Mouse (Mus musculus) forebrain, embryonic 12.5 days (tissue): ENCODE measurements around the gene Sytl2. TPM values are rescaled to one million over a fixed set of nuclear protein-coding genes. Genes with fewer than 3 reads are reported as not detected.
A peak's percentile ranks its signal among the peaks of the same experiment; 100 is the strongest.

Experiments used
- ATAC-seq: fragments of 200-750 bp; cut with Nextera tagmentation; 2 replicates; pipeline ENCODE4 v1.8.0; 2017; ENCODE audit warnings: moderate TSS enrichment; ENCODE audit not compliant: low FRiP score
- H3K27ac ChIP-seq: fragments of 300-500 bp; sonication (generic); 2 replicates; pipeline ENCODE4 v1.5.1; 2016; ENCODE audit warnings: mild to moderate bottlenecking
- H3K27me3 ChIP-seq: fragments of 300-500 bp; sonication (generic); 2 replicates; pipeline ENCODE4 v1.6.1; 2016; ENCODE audit warnings: mild to moderate bottlenecking
- H3K36me3 ChIP-seq: fragments of 300-500 bp; sonication (generic); replicated peaks from 2 replicates; pipeline ENCODE4 v1.6.1; 2016; ENCODE audit warnings: mild to moderate bottlenecking
- H3K4me1 ChIP-seq: fragments of 300-500 bp; sonication (generic); 2 replicates; pipeline ENCODE4 v1.6.1; 2016
- H3K4me2 ChIP-seq: fragments of 300-500 bp; sonication (generic); 2 replicates; pipeline ENCODE4 v1.6.1; 2016; ENCODE audit warnings: mild to moderate bottlenecking, moderate library complexity
- H3K4me3 ChIP-seq: fragments of 300-500 bp; sonication (generic); replicated peaks from 2 replicates; pipeline ENCODE4 v1.5.1; 2016; ENCODE audit warnings: mild to moderate bottlenecking
- H3K9ac ChIP-seq: fragments of 300-500 bp; sonication (generic); 2 replicates; pipeline ENCODE4 v1.6.1; 2016; ENCODE audit warnings: mild to moderate bottlenecking
- H3K9me3 ChIP-seq: fragments of 300-500 bp; sonication (generic); 2 replicates; pipeline ENCODE4 v1.6.1; 2016
- WGBS: fragments of 180-500 bp; shearing (Covaris S2); methylation state at CpG from one replicate; pipeline ENCODE4 v1.1.7; 2016; 5-methylcytosine and 5-hydroxymethylcytosine counted together
- polyA plus RNA-seq: library from polyadenylated mRNA; unstranded; fragments of >200 nt; fragmentation: Nextera tagmentation; extraction: Ambion mirVana; gene quantifications from 2 replicates; pipeline ENCODE4 v1.2.1, GENCODE M21; 2016

Gene Sytl2
- polyA plus RNA-seq, 1 experiment from 2014 or later, result 1.0 TPM

DNA sequence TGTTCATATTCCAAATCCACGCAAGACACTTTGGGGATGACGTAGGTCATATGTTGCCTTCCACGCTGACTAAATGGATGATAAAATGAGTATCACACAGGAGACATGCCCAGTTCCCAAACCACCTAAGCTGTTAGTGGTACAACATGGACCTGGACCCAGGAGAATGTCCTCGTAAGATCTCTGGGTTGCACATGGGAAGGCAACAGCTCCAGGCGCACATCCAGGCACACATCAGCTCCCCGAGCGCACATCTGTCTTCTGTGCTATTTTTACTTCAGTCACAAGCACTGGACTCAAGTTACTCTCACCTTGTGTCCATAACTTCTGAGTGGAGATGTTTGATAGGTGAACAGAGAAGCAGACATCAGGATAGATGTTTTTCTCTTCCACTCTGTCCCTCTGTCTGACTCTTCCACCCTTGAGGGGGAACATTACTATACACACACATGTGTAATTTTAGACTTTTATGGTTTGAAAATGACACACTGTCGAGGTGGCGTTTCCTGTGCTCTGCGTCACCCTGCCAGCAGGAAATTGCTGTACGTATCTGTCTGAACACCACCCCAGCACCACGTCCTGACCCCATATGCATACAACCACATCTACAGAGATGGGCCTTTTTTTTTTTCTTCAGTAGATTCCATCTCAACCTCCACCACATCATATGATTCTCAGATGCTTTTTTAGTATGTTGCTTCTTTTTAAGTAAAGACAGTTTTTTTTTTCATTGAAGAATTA is 51.6 kb downstream of the Sytl2 start:
- Histone ChIP-seq H3K27ac (no peak overlapping the region), H3K4me3 (no peak overlapping the region), H3K9me3 (no peaks in the 10 kb centered on the region), H3K4me2 (no peak overlapping the region), H3K4me1 (no peaks in the 10 kb centered on the region), H3K36me3 (no peaks in the 10 kb centered on the region), H3K27me3 (no peaks in the 10 kb centered on the region), H3K9ac (no peak overlapping the region)
- ATAC-seq, result no peak
- 94% methylated on average over 12 of the region's 12 CpGs for WGBS

DNA sequence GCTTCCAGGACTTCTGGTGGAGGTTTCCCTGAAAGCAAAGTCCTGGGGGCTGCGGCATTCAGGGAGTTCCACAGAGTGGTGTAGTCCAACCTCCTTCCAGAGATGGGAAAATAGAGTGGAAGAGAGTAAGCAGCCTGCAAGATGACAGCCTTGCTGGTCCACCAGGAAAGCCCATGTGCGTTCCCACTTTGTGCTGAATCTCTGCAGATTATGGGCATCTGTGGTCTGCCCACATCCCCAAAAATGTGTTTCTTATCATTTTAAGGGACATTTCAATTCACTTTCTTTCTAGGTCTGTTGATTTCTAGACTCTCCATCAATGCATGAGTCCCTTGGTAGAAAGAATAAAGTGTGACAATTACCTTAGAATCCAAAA is 52.2 kb downstream of the Sytl2 start:
- Histone ChIP-seq H3K36me3 (no peaks in the 10 kb centered on the region), H3K9me3 (no peaks in the 10 kb centered on the region), H3K27me3 (no peaks in the 10 kb centered on the region), H3K9ac (no peak overlapping the region), H3K27ac (no peak overlapping the region), H3K4me1 (no peaks in the 10 kb centered on the region), H3K4me2 (no peak overlapping the region), H3K4me3 (no peak overlapping the region)
- ATAC-seq, result no peak
- WGBS, result 93% methylated on average over 2 of the region's 2 CpGs

DNA sequence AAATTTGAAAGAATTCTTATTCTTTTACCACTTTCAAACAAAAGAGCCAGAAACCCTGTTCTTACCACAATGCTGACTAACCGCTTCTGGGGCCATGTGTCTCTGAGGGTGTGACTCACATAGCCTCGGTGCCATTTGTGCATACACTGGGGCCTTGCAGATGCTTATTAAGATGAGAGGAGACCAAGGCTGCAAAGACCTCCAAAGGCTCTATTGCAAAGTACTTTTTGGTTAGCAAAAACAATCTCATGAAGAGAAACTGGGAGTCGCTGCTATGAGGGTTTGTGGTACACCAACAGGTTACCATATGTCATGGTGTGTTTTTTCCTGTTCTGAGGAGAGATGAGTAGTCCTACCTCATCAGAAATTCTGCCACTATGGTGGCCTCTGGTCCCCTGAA is 53.4 kb downstream of the Sytl2 start:
- Histone ChIP-seq H3K9me3 (no peaks in the 10 kb centered on the region), H3K27me3 (no peaks in the 10 kb centered on the region), H3K27ac (no peak overlapping the region), H3K9ac (no peak overlapping the region), H3K4me1 (no peaks in the 10 kb centered on the region), H3K4me2 (no peak overlapping the region), H3K4me3 (no peak overlapping the region), H3K36me3 (no peaks in the 10 kb centered on the region)
- no peak for ATAC-seq
- whole genome bisulfite sequencing, result 86% methylated on average over 3 of the region's 3 CpGs

DNA sequence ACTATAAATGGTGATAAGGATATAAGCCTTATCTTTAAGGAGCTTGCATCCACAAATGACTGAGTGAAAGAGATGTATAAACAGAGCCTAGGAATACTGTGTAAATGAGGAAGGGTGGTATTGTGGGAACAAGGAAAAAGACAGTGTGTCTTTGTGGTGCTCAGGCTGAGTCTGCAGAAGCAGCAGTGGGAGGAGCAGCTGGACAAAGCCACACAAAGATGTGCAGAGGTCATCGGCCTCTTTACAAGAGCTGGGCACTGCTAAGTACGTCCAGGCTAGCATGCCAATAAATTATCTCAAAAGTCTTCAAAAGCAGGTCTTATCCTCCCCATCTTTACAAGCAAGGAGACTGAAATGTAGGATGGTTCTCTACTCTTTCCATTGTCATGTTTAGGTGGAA is 53.9 kb downstream of the Sytl2 start:
- Histone ChIP-seq H3K27ac (no peak overlapping the region), H3K4me3 (no peak overlapping the region), H3K9me3 (no peaks in the 10 kb centered on the region), H3K36me3 (no peaks in the 10 kb centered on the region), H3K9ac (no peak overlapping the region), H3K4me1 (no peaks in the 10 kb centered on the region), H3K4me2 (no peak overlapping the region), H3K27me3 (no peaks in the 10 kb centered on the region)
- 83% methylated on average over 2 of the region's 2 CpGs for WGBS
- ATAC-seq, result no peak

DNA sequence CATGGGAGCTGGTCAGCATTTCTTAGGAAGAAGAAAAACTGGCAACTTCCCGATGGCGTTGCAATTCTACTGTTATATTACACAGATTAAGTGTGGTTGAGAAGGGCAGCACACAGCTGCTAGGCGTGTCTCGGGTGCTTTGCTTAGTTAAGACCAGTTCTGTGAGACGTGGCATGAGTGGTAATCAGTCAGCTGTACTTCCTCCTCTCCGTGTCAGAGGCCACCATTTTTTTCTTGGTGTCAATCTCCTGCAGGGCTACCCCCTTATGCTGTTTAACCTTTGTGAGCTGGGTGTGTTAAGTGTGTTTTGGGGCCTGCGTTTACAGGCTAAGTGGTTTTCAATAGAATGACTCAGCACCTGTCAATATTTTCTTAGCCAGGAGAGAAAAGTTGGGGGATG is 60.7 kb downstream of the Sytl2 start:
- ATAC-seq, result no peak
- 77% methylated on average over 7 of the region's 7 CpGs for WGBS
- H3K4me3 ChIP-seq, result no peak overlapping the region

DNA sequence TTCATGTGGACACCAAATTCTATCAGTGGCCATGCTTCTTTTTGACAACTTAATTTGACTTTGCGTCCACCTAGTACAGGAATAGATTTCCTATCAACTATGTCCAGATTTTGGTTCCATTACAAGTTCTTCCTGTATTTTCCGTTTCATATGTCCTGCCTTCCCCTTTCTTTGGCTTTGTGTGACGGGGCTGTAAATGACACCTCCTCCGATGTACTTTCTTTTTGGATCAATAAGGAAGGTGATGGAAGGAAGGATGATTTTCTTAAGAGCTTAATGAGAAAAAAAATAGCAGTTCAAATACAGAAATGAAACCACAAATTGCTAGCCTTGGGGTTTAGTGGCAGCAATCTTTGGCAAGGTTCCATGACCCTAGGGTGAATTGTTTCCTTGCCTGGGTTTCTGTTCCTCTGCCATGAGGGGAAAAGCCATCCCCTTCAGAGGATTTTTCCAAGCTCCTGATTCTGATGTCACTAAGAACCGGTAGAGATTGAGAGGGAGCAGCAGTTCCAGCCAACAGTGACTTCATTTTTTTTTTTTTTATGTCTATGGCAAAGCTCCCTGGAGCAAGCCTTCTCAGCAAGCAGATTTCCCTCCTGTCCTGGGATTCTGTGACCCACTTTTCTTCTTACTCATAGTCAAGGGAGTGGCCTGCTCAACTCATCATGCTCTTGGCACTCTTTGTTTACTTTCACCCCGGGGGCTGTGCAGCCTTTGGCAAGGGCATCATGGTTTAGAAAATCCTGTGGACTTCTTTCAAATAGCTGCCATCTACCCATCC is 68.2 kb downstream of the Sytl2 start:
- Histone ChIP-seq H3K27me3 (no peaks in the 10 kb centered on the region), H3K9me3 (no peaks in the 10 kb centered on the region), H3K36me3 (no peaks in the 10 kb centered on the region), H3K4me2 (no peak overlapping the region), H3K4me3 (no peak overlapping the region), H3K4me1 (no peaks in the 10 kb centered on the region), H3K9ac (no peak overlapping the region), H3K27ac (no peak overlapping the region)
- 85% methylated on average over 6 of the region's 6 CpGs for WGBS
- ATAC-seq, result no peak

More for the DNA sequence above, 60.7 kb downstream of the Sytl2 start:
- H3K9ac ChIP-seq, result no peak overlapping the region
- H3K9me3 ChIP-seq, result no peaks in the 10 kb centered on the region
- no peak overlapping the region for H3K27ac ChIP-seq
- H3K4me1 ChIP-seq, result no peaks in the 10 kb centered on the region
- H3K4me2 ChIP-seq, result no peak overlapping the region
- no peaks in the 10 kb centered on the region for H3K27me3 ChIP-seq
- H3K36me3 ChIP-seq, result no peaks in the 10 kb centered on the region

DNA sequence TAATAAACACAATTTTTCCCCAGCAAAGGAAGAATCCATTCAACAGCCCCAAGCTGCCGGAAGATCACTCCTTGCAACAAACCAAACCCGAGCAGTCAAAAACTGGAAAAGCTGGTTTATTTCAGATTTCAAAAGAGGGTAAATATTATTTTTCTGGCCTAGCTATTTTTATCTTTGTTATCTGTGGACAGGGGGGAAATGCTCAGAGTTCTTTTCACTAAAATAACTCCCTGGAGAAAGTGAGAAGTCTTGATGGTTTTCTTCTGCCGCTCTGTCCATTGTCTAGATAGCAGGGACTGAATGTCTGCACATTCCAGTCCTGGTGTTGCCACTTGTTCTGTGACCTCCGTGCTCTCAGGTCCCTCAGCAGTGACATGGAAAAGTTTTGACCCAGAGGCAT is 70.8 kb downstream of the Sytl2 start:
- H3K4me1 ChIP-seq, result no peaks in the 10 kb centered on the region
- no peak overlapping the region for H3K4me3 ChIP-seq
- no peak overlapping the region for H3K9ac ChIP-seq
- H3K9me3 ChIP-seq, result no peaks in the 10 kb centered on the region
- H3K27me3 ChIP-seq, result no peaks in the 10 kb centered on the region
- 86% methylated on average over 4 of the region's 4 CpGs for WGBS
- no peak overlapping the region for H3K27ac ChIP-seq
- ATAC-seq, result no peak
- H3K4me2 ChIP-seq, result no peak overlapping the region
- H3K36me3 ChIP-seq, result no peaks in the 10 kb centered on the region

DNA sequence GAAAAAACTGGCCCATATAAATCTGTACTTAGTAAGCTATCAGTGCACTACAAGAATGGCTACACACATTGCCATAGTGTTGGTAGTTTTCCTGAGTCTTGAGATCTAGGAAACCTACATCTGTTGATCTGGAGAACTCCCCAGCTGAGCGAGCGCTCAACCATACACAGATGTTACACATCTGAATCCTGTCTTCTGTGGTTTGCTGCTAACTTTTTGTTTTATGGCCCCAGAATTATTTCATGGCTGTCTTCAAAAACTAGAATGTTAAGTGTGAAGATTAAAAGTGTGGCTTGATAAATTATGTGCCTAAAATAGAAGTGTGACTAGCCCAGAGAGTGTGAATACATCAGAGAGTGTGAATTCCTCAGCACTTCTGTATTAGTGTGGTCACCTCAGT is 82.4 kb downstream of the Sytl2 start:
- H3K27ac ChIP-seq, result no peak overlapping the region
- H3K4me3 ChIP-seq, result no peak overlapping the region
- no peaks in the 10 kb centered on the region for H3K36me3 ChIP-seq
- no peak for ATAC-seq
- H3K9ac ChIP-seq, result no peak overlapping the region
- no peak overlapping the region for H3K4me2 ChIP-seq
- H3K4me1 ChIP-seq, result peaks cover 11% of the 10 kb centered on the region
- H3K9me3 ChIP-seq, result no peaks in the 10 kb centered on the region
- 91% methylated on average over 2 of the region's 2 CpGs for WGBS
- no peaks in the 10 kb centered on the region for H3K27me3 ChIP-seq

DNA sequence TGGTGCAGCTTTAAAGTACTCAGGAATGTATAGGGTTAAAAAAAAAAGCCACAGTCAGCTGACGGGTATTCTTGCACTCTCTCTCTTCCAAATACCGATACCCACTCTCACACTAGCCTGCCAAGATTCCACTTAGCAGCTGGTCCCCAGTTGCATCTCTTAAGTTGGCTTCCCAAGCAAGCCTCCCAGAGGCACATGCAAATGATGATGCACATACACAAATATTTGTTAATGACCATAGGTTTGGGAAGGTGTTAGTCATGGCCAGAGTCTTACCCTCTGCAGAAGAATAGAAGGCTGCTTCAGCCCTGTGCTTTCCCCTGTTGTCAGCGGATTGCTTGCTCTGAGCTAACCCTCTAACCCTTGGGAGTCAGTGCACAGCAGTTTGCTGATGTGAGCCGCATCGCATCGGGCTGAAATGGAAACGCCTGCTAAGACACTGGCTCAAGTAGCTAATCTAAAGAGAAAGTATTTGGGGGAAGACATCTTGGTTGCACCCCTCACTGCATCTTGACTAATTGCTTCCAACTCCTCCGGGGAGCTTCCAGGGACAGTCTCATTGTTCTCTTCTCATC is 84.9 kb downstream of the Sytl2 start:
- Histone ChIP-seq H3K36me3 (no peaks in the 10 kb centered on the region), H3K27ac (no peak overlapping the region), H3K4me1 (peaks cover 11% of the 10 kb centered on the region), H3K9ac (peak overlapping the region; percentile 33; the same call in 1 of the 2 replicates), H3K9me3 (no peaks in the 10 kb centered on the region), H3K4me3 (peak overlapping the region; percentile 8; the same call in 1 of the 2 replicates), H3K27me3 (no peaks in the 10 kb centered on the region), H3K4me2 (peak overlapping the region; percentile 41)
- no peak; the same call in 1 of the 2 replicates for ATAC-seq
- WGBS, result 2% methylated on average over 8 of the region's 8 CpGs

DNA sequence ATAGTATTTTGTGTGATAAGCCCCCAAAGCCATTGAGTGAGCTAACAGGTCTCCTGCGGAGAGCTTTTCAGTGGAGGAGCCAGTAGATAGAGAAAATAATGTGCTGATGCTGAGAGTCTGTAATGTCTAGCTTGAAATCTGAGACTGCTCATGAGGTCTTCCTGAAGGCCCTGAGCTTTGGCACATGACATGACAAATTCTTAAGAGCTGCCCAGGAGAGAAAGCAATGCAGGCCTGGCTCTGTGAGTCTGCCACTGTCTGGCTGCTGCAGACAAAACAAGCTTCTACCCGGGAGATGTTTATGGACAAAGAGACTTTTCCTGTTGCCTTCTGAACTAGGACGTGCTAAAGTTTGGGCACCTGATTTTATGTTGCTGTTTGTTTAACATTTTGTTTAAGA is 87.7 kb downstream of the Sytl2 start:
- Histone ChIP-seq H3K4me3 (no peak overlapping the region), H3K9me3 (no peaks in the 10 kb centered on the region), H3K27me3 (no peaks in the 10 kb centered on the region), H3K4me2 (no peak overlapping the region), H3K9ac (no peak overlapping the region), H3K27ac (no peak overlapping the region), H3K4me1 (peaks cover 11% of the 10 kb centered on the region), H3K36me3 (no peaks in the 10 kb centered on the region)
- ATAC-seq, result no peak
- WGBS, result 25% methylated on average over 3 of the region's 3 CpGs

DNA sequence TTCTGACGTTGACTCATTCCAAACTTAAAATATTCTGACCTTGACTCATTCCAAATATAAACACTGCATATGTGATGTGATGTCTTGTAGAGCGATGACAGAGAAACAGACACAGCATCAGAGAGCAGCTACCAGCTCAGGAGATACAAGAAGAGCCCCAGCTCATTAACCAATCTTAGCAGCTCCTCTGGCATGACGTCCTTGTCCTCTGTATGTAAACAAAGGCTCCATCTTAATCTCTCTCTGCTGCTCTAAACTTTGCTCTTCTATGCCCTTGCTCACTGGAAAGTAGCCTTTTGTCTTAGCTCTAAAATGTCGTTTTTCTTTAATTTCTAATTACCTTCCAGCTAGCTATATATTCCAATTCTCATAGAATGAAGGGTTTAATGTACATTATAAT is 93.0 kb downstream of the Sytl2 start:
- no peak for ATAC-seq
- 58% methylated on average over 4 of the region's 4 CpGs for WGBS
- no peaks in the 10 kb centered on the region for H3K4me1 ChIP-seq

DNA sequence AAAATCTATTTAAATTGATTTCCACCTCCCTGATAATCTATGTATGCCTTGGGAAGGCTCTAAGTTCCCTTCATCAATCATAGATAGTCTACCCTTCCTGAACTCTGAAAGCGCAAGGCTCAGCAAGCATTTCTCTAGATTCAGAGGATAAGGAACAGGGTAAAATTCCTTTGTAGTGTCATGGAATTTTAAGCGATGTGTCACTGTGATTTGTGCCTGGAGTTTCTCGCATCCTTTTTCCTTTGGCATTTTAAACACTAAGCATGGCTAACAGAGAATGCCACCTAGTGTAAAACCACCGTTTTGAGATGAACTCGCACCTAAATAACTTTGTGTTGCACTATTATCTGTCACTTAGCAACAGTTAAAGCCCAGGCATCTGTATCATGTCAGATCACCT is 93.9 kb downstream of the Sytl2 start:
- no peak overlapping the region for H3K27ac ChIP-seq
- no peak overlapping the region for H3K9ac ChIP-seq
- H3K27me3 ChIP-seq, result no peaks in the 10 kb centered on the region
- H3K9me3 ChIP-seq, result no peaks in the 10 kb centered on the region
- ATAC-seq, result no peak
- no peak overlapping the region for H3K4me3 ChIP-seq
- H3K4me2 ChIP-seq, result no peak overlapping the region
- 80% methylated on average over 5 of the region's 5 CpGs for WGBS
- no peaks in the 10 kb centered on the region for H3K36me3 ChIP-seq
- no peaks in the 10 kb centered on the region for H3K4me1 ChIP-seq

More for the DNA sequence above, 93.0 kb downstream of the Sytl2 start:
- H3K4me2 ChIP-seq, result no peak overlapping the region
- H3K27me3 ChIP-seq, result no peaks in the 10 kb centered on the region
- H3K9me3 ChIP-seq, result no peaks in the 10 kb centered on the region
- no peak overlapping the region for H3K9ac ChIP-seq
- H3K36me3 ChIP-seq, result no peaks in the 10 kb centered on the region
- H3K27ac ChIP-seq, result no peak overlapping the region
- H3K4me3 ChIP-seq, result no peak overlapping the region
